Mouse (Mus musculus): Measurements from ENCODE around the gene Tnrc18.

Tnrc18 gene

GRCm38 (mm10) chr5:142811870-142812443, 5.5 kb downstream of the Tnrc18 start:
- in situ Hi-C loops (cut with MboI, MseI), result no loop called here

- in situ Hi-C loops (cut with MboI, MseI), result no loop called here
These were observed 6.5 kb downstream of the Tnrc18 start for GRCm38 (mm10) chr5:142810710-142811599.

GRCm38 (mm10) chr5:142807661-142808060, 9.8 kb downstream of the Tnrc18 start:
- in situ Hi-C loops (cut with MboI, MseI), result no loop called here

- in situ Hi-C loops (cut with MboI, MseI), result no loop called here
These were observed 13.7 kb downstream of the Tnrc18 start for GRCm38 (mm10) chr5:142803746-142804145.

- in situ Hi-C loops (cut with MboI, MseI), result no loop called here
These were observed 14.6 kb downstream of the Tnrc18 start for GRCm38 (mm10) chr5:142802884-142803283.

- in situ Hi-C loops (cut with MboI, MseI), result no loop called here
These were observed 15.5 kb downstream of the Tnrc18 start for GRCm38 (mm10) chr5:142801977-142802376.

GRCm38 (mm10) chr5:142800656-142801055, 16.8 kb downstream of the Tnrc18 start:
- in situ Hi-C loops (cut with MboI, MseI), result no loop called here

- in situ Hi-C loops (cut with MboI, MseI), result no loop called here
These were observed 17.3 kb downstream of the Tnrc18 start for GRCm38 (mm10) chr5:142800198-142800597.

GRCm38 (mm10) chr5:142799259-142799658, 18.2 kb downstream of the Tnrc18 start:
- in situ Hi-C loops (cut with MboI, MseI), result no loop called here

- in situ Hi-C loops (cut with MboI, MseI), result no loop called here
These were observed 19.3 kb downstream of the Tnrc18 start for GRCm38 (mm10) chr5:142798190-142798589.

- in situ Hi-C loops (cut with MboI, MseI), result no loop called here
These were observed 19.8 kb downstream of the Tnrc18 start for GRCm38 (mm10) chr5:142797620-142798019.

- in situ Hi-C loops (cut with MboI, MseI), result no loop called here
These were observed 20.5 kb downstream of the Tnrc18 start for GRCm38 (mm10) chr5:142796921-142797320.

GRCm38 (mm10) chr5:142794582-142794981, 22.9 kb downstream of the Tnrc18 start:
- in situ Hi-C loops (cut with MboI, MseI), result no loop called here

- in situ Hi-C loops (cut with MboI, MseI), result no loop called here
These were observed 23.3 kb downstream of the Tnrc18 start for GRCm38 (mm10) chr5:142794161-142794560.

GRCm38 (mm10) chr5:142792594-142792993, 24.9 kb downstream of the Tnrc18 start:
- in situ Hi-C loops (cut with MboI, MseI), result no loop called here

- in situ Hi-C loops (cut with MboI, MseI), result no loop called here
These were observed 29.2 kb downstream of the Tnrc18 start for GRCm38 (mm10) chr5:142788279-142788678.

- in situ Hi-C loops (cut with MboI, MseI), result no loop called here
These were observed 30.1 kb downstream of the Tnrc18 start for GRCm38 (mm10) chr5:142787304-142787905.

- in situ Hi-C loops (cut with MboI, MseI), result no loop called here
These were observed 30.8 kb downstream of the Tnrc18 start for GRCm38 (mm10) chr5:142786709-142787108.

GRCm38 (mm10) chr5:142786215-142786614, 31.2 kb downstream of the Tnrc18 start:
- in situ Hi-C loops (cut with MboI, MseI), result no loop called here

GRCm38 (mm10) chr5:142783142-142783540, 34.3 kb downstream of the Tnrc18 start:
- in situ Hi-C loops (cut with MboI, MseI), result no loop called here

GRCm38 (mm10) chr5:142782459-142783141, 34.9 kb downstream of the Tnrc18 start:
- in situ Hi-C loops (cut with MboI, MseI), result no loop called here

- in situ Hi-C loops (cut with MboI, MseI), result no loop called here
These were observed 36.9 kb downstream of the Tnrc18 start for GRCm38 (mm10) chr5:142780579-142780978.
